Mouse (Mus musculus) liver, embryonic 16.5 days (tissue): Measurements from ENCODE around the gene Car10. TPM values are rescaled to one million over a fixed set of nuclear protein-coding genes. Genes with fewer than 3 reads are reported as not detected.

ENCODE experiments used
- ATAC-seq: fragments of 200-750 bp; cut with Nextera tagmentation; 2 replicates; pipeline ENCODE4 v1.8.0; 2017; ENCODE audit warnings: low read depth, mild to moderate bottlenecking, moderate number of reproducible peaks, moderate library complexity
- H3K27ac ChIP-seq: fragments of 300-500 bp; sonication (generic); 2 replicates; pipeline ENCODE4 v1.5.1; 2014; ENCODE audit warnings: mild to moderate bottlenecking, low read length
- H3K27me3 ChIP-seq: fragments of 300-500 bp; sonication (generic); 2 replicates; pipeline ENCODE4 v1.6.1; 2014; ENCODE audit warnings: low read depth, low read length, mixed read lengths; ENCODE audit not compliant: control insufficient read depth, insufficient read depth
- H3K36me3 ChIP-seq: fragments of 300-500 bp; sonication (generic); 2 replicates; pipeline ENCODE4 v1.6.1; 2014; ENCODE audit warnings: mild to moderate bottlenecking; ENCODE audit not compliant: control insufficient read depth, insufficient read depth
- H3K4me1 ChIP-seq: fragments of 300-500 bp; sonication (generic); 2 replicates; pipeline ENCODE4 v1.6.1; 2014; ENCODE audit warnings: low read depth, low read length, mixed read lengths; ENCODE audit not compliant: control insufficient read depth
- H3K4me2 ChIP-seq: fragments of 300-500 bp; sonication (generic); 2 replicates; pipeline ENCODE4 v1.6.1; 2014; ENCODE audit warnings: low read depth, low read length, mixed read lengths
- H3K4me3 ChIP-seq: fragments of 300-500 bp; sonication (generic); 2 replicates; pipeline ENCODE4 v1.5.1; 2014; ENCODE audit warnings: low read depth, mild to moderate bottlenecking, low read length
- H3K9ac ChIP-seq: fragments of 300-500 bp; sonication (generic); 2 replicates; pipeline ENCODE4 v1.6.1; 2014; ENCODE audit warnings: low read depth, low read length
- H3K9me3 ChIP-seq: fragments of 300-500 bp; sonication (generic); replicated peaks from 2 replicates; pipeline ENCODE4 v1.6.1; 2016; ENCODE audit warnings: low read length; ENCODE audit not compliant: control insufficient read depth
- WGBS: fragments of 180-500 bp; shearing (Covaris S2); extraction: QIAGEN DNeasy Blood & Tissue Kit; methylation state at CpG from one replicate; pipeline ENCODE4 v1.1.7; 2014; ENCODE audit not compliant: insufficient replicate concordance; 5-methylcytosine and 5-hydroxymethylcytosine counted together
- polyA plus RNA-seq: library from polyadenylated mRNA; unstranded; fragments of >200 nt; fragmentation: Nextera tagmentation; extraction: Ambion mirVana; gene quantifications from 2 replicates; pipeline ENCODE4 v1.2.1, GENCODE M21; 2015

Gene Car10
- polyA plus RNA-seq, 1 experiment from 2014 or later = not detected

DNA sequence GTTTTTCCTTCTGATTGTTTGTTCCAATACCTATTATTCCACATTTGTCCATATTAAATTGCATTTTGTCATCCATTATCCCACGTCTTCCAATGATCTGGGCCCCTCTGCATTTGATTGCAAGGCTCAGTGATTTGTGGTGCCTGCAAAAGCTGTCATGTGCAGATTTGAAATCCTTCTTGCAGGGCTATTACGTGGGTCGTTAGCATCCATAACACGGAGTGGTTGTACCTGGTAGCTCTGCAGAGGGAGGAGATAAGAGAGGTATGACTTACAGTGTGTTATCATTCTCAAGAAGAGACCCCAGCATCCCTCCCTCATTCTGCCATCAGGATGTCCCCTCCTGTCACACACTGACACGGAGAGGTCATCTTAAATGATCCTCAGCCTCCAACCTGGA, 451.1 kb downstream of the Car10 start:
- Histone ChIP-seq H3K9me3 (no peaks in the 10 kb centered on the region), H3K9ac (no peak overlapping the region), H3K4me2 (no peak overlapping the region), H3K27ac (no peak overlapping the region), H3K4me3 (no peak overlapping the region), H3K27me3 (no peaks in the 10 kb centered on the region), H3K4me1 (no peaks in the 10 kb centered on the region), H3K36me3 (no peaks in the 10 kb centered on the region)
- WGBS = 49% methylated on average over 5 of the region's 5 CpGs
- no peak for ATAC-seq

DNA sequence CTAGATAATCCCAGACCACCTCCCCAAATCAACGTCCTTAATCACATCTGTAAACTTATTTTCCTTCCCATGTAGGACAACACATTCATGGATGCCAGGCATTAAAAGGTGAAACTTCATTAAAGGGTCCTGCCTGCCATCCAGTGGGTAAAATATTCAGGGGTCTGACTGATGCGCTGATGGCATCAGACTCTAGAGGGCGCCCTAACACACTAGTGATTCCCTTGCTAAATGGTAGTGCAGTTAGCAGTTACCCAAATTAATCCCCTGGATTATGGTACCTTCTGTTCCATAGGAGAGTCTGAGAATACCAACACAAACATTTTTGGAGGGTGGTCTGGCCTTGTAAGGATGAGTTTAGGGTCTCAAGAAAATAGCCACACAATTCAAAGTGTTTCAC, 453.1 kb downstream of the Car10 start:
- Histone ChIP-seq H3K4me3 (no peak overlapping the region), H3K27me3 (no peaks in the 10 kb centered on the region), H3K27ac (no peak overlapping the region), H3K9ac (no peak overlapping the region), H3K36me3 (no peaks in the 10 kb centered on the region), H3K4me2 (no peak overlapping the region), H3K4me1 (no peaks in the 10 kb centered on the region), H3K9me3 (no peaks in the 10 kb centered on the region)
- ATAC-seq = no peak
- under 1% methylated on average over 3 of the region's 3 CpGs for WGBS

DNA sequence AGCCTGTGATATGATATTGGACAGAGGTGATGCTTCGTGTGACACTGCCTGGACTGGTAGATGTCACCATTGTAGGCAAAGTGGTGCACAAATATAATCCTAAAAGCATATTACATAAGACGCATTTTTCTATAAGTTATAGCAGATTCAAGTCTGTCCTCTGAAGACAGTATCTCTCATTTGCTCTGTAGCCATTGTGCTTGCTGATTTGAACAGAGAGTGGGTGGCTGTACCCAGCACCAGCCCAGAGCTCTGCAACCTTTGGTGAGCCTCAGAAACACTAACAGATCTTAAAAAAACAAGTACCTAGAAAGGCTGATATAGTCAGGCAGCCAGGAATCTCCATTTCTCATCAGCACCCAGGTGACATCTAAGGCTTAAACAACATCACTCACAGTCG, 461.3 kb downstream of the Car10 start:
- 51% methylated on average over 3 of the region's 3 CpGs for WGBS
- H3K4me1 ChIP-seq = no peaks in the 10 kb centered on the region
- H3K27me3 ChIP-seq = no peaks in the 10 kb centered on the region
- no peak overlapping the region for H3K27ac ChIP-seq
- H3K4me2 ChIP-seq = no peak overlapping the region
- no peaks in the 10 kb centered on the region for H3K36me3 ChIP-seq
- ATAC-seq = no peak
- no peaks in the 10 kb centered on the region for H3K9me3 ChIP-seq
- H3K9ac ChIP-seq = no peak overlapping the region
- no peak overlapping the region for H3K4me3 ChIP-seq

DNA sequence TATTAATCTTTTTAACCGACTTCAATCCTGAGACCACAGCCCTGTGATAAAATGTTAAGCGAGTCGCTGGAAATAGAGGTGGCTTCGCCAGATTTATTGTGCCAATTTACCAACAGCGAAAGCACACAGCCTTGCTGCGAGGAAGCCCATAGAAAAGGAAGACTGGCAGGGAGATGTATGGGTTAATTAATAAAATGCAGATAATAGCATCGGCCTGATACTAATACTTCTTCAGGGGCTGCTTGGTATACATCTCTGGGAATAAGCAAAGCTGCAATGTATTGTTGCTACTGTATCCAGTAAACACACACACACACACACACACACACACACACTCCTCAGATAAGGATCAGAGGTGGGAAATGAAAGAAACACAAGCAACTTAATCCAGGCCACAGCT, 462.7 kb downstream of the Car10 start:
- Histone ChIP-seq H3K9ac (no peak overlapping the region), H3K4me1 (no peaks in the 10 kb centered on the region), H3K27me3 (no peaks in the 10 kb centered on the region), H3K36me3 (no peaks in the 10 kb centered on the region), H3K4me3 (no peak overlapping the region), H3K4me2 (no peak overlapping the region), H3K9me3 (no peaks in the 10 kb centered on the region), H3K27ac (no peak overlapping the region)
- no peak for ATAC-seq
- WGBS = 58% methylated on average over 7 of the region's 7 CpGs

DNA sequence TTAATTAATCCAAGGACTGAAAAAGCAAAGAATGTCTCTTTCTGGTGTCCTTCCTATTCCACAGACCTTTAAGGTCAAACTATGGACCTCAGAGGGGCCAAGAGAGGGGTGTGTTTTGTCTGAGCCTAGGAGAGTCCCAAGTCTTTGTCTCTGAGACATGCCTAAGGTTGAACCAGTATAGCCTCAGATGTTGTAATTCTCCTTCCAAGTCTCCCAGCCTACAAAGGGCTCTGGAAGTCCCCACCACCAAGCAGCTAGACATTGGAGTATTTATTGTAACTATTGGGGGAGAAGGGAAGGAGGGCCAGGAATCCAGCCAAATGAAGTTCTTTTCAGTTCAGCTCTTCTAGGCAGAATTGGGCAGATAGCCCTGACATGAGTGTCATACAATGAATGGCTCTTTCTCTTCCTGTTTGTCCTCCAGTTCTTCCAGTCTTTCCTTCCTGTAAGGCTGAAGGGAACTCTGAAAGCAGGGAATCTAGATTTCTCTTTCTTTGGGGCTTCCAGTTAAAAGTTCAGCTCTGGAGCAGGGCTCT, 464.6 kb downstream of the Car10 start:
- Histone ChIP-seq H3K36me3 (no peaks in the 10 kb centered on the region), H3K9ac (no peak overlapping the region), H3K27ac (no peak overlapping the region), H3K27me3 (no peaks in the 10 kb centered on the region), H3K4me3 (no peak overlapping the region), H3K9me3 (no peaks in the 10 kb centered on the region), H3K4me1 (no peaks in the 10 kb centered on the region), H3K4me2 (no peak overlapping the region)
- no peak for ATAC-seq

DNA sequence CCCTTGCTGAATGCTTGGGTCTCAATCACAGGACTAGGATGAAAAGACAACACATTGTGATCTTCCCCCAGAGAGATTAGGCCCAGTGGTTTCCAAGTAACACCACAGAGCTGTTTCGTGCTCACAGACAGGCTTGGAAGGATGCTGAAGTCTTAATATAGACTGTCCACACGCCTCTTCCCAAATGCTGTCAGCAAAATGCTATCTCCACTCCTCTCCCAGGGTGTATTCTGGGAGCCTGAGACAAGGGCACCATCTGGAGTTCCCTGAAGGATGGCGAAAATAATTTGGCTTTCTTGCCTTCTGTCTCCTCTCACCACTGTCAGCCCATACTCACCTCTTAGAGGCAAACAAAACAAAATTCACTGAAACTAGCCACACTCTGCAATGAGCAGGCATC, 467.9 kb downstream of the Car10 start:
- Histone ChIP-seq H3K27me3 (no peaks in the 10 kb centered on the region), H3K27ac (no peak overlapping the region), H3K9ac (no peak overlapping the region), H3K4me1 (no peaks in the 10 kb centered on the region), H3K4me3 (no peak overlapping the region), H3K9me3 (no peaks in the 10 kb centered on the region), H3K36me3 (no peaks in the 10 kb centered on the region), H3K4me2 (no peak overlapping the region)
- ATAC-seq = no peak
- 58% methylated on average over 3 of the region's 3 CpGs for WGBS

DNA sequence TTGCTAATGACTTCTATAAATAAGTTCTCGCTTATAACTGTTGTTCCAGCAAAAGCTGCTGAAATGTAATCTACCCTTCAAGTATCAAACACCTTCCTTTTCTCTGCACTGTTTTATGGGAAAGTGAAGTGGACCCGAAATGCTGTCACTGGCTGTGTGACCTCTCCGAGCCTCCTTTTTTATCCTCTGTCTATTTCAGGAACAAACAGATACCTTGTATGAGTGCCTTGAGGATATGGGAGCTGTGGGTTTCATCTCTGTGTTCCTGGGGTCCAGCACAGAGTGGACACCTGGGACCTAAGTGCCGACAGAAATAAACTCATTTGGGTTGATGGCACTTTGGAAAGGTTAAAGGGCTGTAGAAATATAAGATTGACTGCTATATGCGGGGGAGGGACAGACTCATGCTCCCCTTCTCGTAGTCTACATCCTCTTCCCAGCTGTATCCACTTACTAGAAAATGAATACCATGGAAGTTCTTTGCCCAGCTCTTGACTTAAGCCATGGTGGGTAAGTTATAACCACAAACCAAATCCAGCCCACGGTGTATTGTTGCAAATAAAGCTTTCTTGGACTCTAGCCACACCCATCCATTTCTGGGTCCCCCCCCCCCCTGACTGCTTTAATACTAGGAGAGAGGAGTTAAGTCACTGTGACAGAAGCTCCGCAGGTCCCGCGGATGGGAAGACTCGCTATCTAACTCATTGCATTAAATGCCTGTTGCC, 474.3 kb downstream of the Car10 start:
- Histone ChIP-seq H3K4me1 (no peaks in the 10 kb centered on the region), H3K4me2 (no peak overlapping the region), H3K27ac (no peak overlapping the region), H3K4me3 (no peak overlapping the region), H3K9ac (no peak overlapping the region), H3K36me3 (no peaks in the 10 kb centered on the region), H3K9me3 (no peaks in the 10 kb centered on the region), H3K27me3 (no peaks in the 10 kb centered on the region)
- WGBS = 58% methylated on average over 11 of the region's 11 CpGs
- no peak for ATAC-seq

DNA sequence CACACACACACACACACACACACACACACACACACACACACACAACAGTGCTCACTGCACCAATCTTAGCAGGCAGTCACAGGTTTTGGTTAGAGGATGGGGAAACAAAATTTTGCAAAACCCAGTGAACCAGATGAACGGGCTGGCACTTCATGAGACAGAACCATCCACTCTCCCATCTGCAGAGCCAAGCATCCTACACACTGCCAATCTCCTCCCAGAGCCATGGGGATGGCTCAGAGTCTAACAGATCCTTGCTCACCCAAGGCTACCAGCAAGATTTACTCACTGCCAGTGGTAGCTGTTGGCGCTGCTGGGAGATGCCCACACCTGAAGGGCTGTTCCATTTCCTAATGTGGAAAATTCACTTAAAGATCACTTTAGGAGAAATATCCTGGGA, 479.6 kb downstream of the Car10 start:
- Histone ChIP-seq H3K9ac (no peak overlapping the region), H3K27me3 (no peaks in the 10 kb centered on the region), H3K4me2 (no peak overlapping the region), H3K4me1 (no peaks in the 10 kb centered on the region), H3K36me3 (no peaks in the 10 kb centered on the region), H3K27ac (no peak overlapping the region), H3K9me3 (no peaks in the 10 kb centered on the region), H3K4me3 (no peak overlapping the region)
- no peak for ATAC-seq
- 65% methylated on average over 2 of the region's 2 CpGs for WGBS

DNA sequence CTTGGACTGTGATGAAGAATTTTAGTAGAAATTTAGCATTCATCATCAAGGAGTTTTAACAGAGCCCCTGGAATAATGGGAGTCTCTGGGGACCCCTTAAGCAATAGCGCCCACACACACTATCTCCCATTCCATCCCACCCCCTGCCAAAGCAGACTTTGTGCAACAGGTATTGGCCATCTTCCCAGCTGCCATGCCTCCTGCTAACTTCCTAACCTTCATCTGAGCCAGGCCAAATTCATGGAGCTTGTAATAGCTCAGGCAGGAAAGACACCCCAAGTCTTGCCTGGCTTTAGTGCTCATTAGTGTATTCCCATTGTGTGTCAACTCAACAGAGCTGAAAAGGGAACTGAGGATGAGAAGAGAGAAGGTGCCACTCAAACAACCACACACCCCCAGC, 481.8 kb downstream of the Car10 start:
- no peak overlapping the region for H3K9ac ChIP-seq
- ATAC-seq = no peak
- H3K27me3 ChIP-seq = no peaks in the 10 kb centered on the region
- H3K4me3 ChIP-seq = no peak overlapping the region
- H3K4me2 ChIP-seq = no peak overlapping the region
- H3K4me1 ChIP-seq = no peaks in the 10 kb centered on the region
- H3K36me3 ChIP-seq = no peaks in the 10 kb centered on the region
- no peak overlapping the region for H3K27ac ChIP-seq
- H3K9me3 ChIP-seq = no peaks in the 10 kb centered on the region
- WGBS = 69% methylated on average over 1 of the region's 1 CpGs
